Mouse (Mus musculus) CD8-positive naive resting alpha-beta T cell, adult 2 months (primary cell): ENCODE results near the gene Gpd2.

Experiments
- DNase-seq, 2 experiments: peaks; one replicate each; pipeline ENCODE4 v3.0.0; 2022; ENCODE audit warnings: low read depth in 2 of 2, low spot score in 2 of 2

The Gpd2 gene

GRCm38 (mm10) chr2:57384625-57385024, 147.2 kb downstream of the Gpd2 start:
- no peak for DNase-seq

- DNase-seq: no peak
Observed at GRCm38 (mm10) chr2:57387816-57388215, 150.4 kb downstream of the Gpd2 start.

GRCm38 (mm10) chr2:57395071-57395470, 157.6 kb downstream of the Gpd2 start:
- no peak for DNase-seq

GRCm38 (mm10) chr2:57396061-57396460, 158.6 kb downstream of the Gpd2 start:
- no peak for DNase-seq

GRCm38 (mm10) chr2:57397727-57398126, 160.3 kb downstream of the Gpd2 start:
- no peak for DNase-seq

GRCm38 (mm10) chr2:57407414-57408019, 170.1 kb downstream of the Gpd2 start:
- no peak for DNase-seq

GRCm38 (mm10) chr2:57408413-57408812, 171.0 kb downstream of the Gpd2 start:
- no peak for DNase-seq

- no peak for DNase-seq
Observed at GRCm38 (mm10) chr2:57411551-57411950, 174.1 kb downstream of the Gpd2 start.

GRCm38 (mm10) chr2:57414550-57415160, 177.2 kb downstream of the Gpd2 start:
- no peak for DNase-seq

- DNase-seq: no peak
Observed at GRCm38 (mm10) chr2:57416711-57417110, 179.3 kb downstream of the Gpd2 start.
